Mouse (Mus musculus): ENCODE measurements around the gene Nln. TPM values are rescaled to one million over a fixed set of nuclear protein-coding genes. Genes with fewer than 3 reads are reported as not detected.

The Nln gene
- total and polyA plus RNA-seq, 3 experiments, result 9.7 to 20.2 (median 19.5) TPM

Other genes with a start within 250 kb of the Nln start
- gene Erbin, start 189.1 kb downstream of the Nln start, total RNA-seq (2021), result 10 to 100 TPM; 88.6 to 88.9 TPM
- 4.3 and 5.8 TPM in 2 replicates for gene Erbin, start 189.1 kb downstream of the Nln start, polyA plus RNA-seq (2012; rRNA removed)
- 1 to 10 TPM; 8.7 to 9.2 TPM for gene Sgtb, start 127 bp upstream of the Nln start, total RNA-seq (2021)
- gene Sgtb, start 127 bp upstream of the Nln start, polyA plus RNA-seq (2012; rRNA removed), result 0.83 and 1.0 TPM in 2 replicates
- gene Trappc13, start 68.9 kb upstream of the Nln start, total RNA-seq (2021), result 10 to 100 TPM; 57.8 to 61.8 TPM
- 2.6 and 5.3 TPM in 2 replicates for gene Trappc13, start 68.9 kb upstream of the Nln start, polyA plus RNA-seq (2012; rRNA removed)
- 10 to 100 TPM; 12.6 to 20.2 TPM for gene Trim23, start 69.2 kb upstream of the Nln start, total RNA-seq (2021)
- 0.56 and 0.67 TPM in 2 replicates for gene Trim23, start 69.2 kb upstream of the Nln start, polyA plus RNA-seq (2012; rRNA removed)
- gene Cenpk, start 119.0 kb upstream of the Nln start, total RNA-seq (2021), result 1 to 10 TPM; 1.5 to 1.9 TPM
- 0.12 and 0.21 TPM in 2 replicates for gene Cenpk, start 119.0 kb upstream of the Nln start, polyA plus RNA-seq (2012; rRNA removed)
- 10 to 100 TPM; 12.7 to 14.2 TPM for gene Ppwd1, start 119.2 kb upstream of the Nln start, total RNA-seq (2021)
- gene Ppwd1, start 119.2 kb upstream of the Nln start, polyA plus RNA-seq (2012; rRNA removed), result 0.24 and 0.44 TPM in 2 replicates
- 1 to 10 TPM; 1.7 to 4.0 TPM for gene Adamts6, start 178.2 kb upstream of the Nln start, total RNA-seq (2021)
- 1.00 and 1.1 TPM in 2 replicates for gene Adamts6, start 178.2 kb upstream of the Nln start, polyA plus RNA-seq (2012; rRNA removed)